Mouse (Mus musculus) heart, postnatal 0 days (tissue): ENCODE results near the gene Mrvi1. TPM values are rescaled to one million over a fixed set of nuclear protein-coding genes. Genes with fewer than 3 reads are reported as not detected.

Source experiments
- ATAC-seq: fragments of 200-750 bp; cut with Nextera tagmentation; 2 replicates; pipeline ENCODE4 v1.8.0; 2017; ENCODE audit warnings: low read depth, moderate number of reproducible peaks, moderate library complexity; ENCODE audit not compliant: insufficient read depth
- DNase-seq: peaks from one replicate; pipeline ENCODE4 v3.0.0-alpha.2; 2016; ENCODE audit warnings: low spot score
- H3K27ac ChIP-seq: fragments of 300-500 bp; sonication (generic); 2 replicates; pipeline ENCODE4 v1.5.1; 2014; ENCODE audit warnings: low read depth, mild to moderate bottlenecking
- H3K27me3 ChIP-seq: fragments of 300-500 bp; sonication (generic); 2 replicates; pipeline ENCODE4 v1.6.1; 2014; ENCODE audit warnings: low read length, mixed read lengths; ENCODE audit not compliant: control insufficient read depth, insufficient read depth
- H3K36me3 ChIP-seq: fragments of 300-500 bp; sonication (generic); replicated peaks from 2 replicates; pipeline ENCODE4 v1.6.1; 2014; ENCODE audit warnings: low read length, mixed read lengths; ENCODE audit not compliant: control insufficient read depth, insufficient read depth
- H3K4me1 ChIP-seq: fragments of 300-500 bp; sonication (generic); 2 replicates; pipeline ENCODE4 v1.6.1; 2014; ENCODE audit warnings: antibody characterized with exemption; ENCODE audit not compliant: control insufficient read depth, insufficient read depth
- H3K4me2 ChIP-seq: fragments of 300-500 bp; sonication (generic); 2 replicates; pipeline ENCODE4 v1.6.1; 2014; ENCODE audit warnings: low read depth, mild to moderate bottlenecking, low read length, moderate library complexity
- H3K4me3 ChIP-seq: fragments of 300-500 bp; sonication (generic); 2 replicates; pipeline ENCODE4 v1.5.1; 2014; ENCODE audit warnings: low read depth, low read length
- H3K9ac ChIP-seq: fragments of 300-500 bp; sonication (generic); replicated peaks from 2 replicates; pipeline ENCODE4 v1.6.1; 2014; ENCODE audit warnings: low read depth, low read length, mixed read lengths
- H3K9me3 ChIP-seq: fragments of 300-500 bp; sonication (generic); replicated peaks from 2 replicates; pipeline ENCODE4 v1.6.1; 2016; ENCODE audit warnings: low read length; ENCODE audit not compliant: control insufficient read depth
- CTCF ChIP-seq: IDR thresholded peaks from 2 replicates; pipeline ENCODE4 v1.5.1; 2016; ENCODE audit warnings: antibody characterized with exemption, control low read depth, low read depth
- EP300 ChIP-seq: IDR thresholded peaks from 2 replicates; pipeline ENCODE4 v1.6.1; 2016; ENCODE audit warnings: antibody characterized with exemption, low read depth
- WGBS: fragments of 180-500 bp; shearing (Covaris S2); extraction: QIAGEN DNeasy Blood & Tissue Kit; methylation state at CpG from one replicate; pipeline ENCODE4 v1.1.7; 2014; 5-methylcytosine and 5-hydroxymethylcytosine counted together
- polyA plus RNA-seq: library from polyadenylated mRNA; unstranded; fragments of >200 nt; fragmentation: Nextera tagmentation; extraction: Ambion mirVana; gene quantifications from 2 replicates; pipeline ENCODE4 v1.2.1, GENCODE M21; 2015
- total RNA-seq: library from RNA; depleted of rRNA; stranded (reverse); fragments of >200 nt; gene quantifications from 2 replicates; pipeline ENCODE4 v1.2.3, GENCODE M21; 2014; ENCODE audit warnings: low replicate concordance

Mrvi1 gene
- total and polyA plus RNA-seq, 2 experiments from 2014 or later: 3.1 to 7.6 TPM

DNA sequence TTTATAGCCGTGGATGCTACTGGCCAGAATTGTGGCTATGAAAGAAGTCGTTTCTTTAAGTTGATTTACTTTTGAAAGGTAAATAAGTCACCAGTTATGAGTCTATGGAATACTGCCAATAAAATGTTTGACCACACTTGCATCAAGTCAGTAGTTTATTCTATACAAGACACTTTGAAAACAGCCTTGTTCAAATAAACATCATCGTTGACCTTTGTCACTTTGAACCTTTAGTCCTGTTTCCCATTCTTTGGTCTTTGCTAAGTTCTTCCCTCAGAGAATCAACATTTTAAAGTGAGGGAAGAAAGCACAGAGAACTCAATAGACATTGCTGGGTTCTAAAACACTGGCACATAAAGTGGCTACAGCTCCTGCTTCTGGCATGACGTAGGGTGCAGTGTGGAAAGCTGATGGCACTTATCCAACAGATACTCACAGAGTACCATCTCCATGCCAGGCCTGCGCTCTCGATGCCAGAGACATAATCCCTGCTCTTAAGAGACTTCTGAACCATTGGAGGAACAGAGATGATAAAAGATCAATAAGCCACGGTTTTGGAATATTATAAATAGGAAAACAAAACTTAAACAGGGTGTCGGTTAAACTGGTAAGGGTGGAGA lies 127.2 kb downstream of the Mrvi1 start:
- no peaks in the 10 kb centered on the region for H3K27me3 ChIP-seq
- ATAC-seq: peak; percentile 60
- H3K9ac ChIP-seq: no peak overlapping the region
- no peak overlapping the region for H3K4me2 ChIP-seq
- H3K9me3 ChIP-seq: no peaks in the 10 kb centered on the region
- H3K27ac ChIP-seq: no peak overlapping the region
- H3K4me1 ChIP-seq: peaks cover 4% of the 10 kb centered on the region; the same call in 1 of the 2 replicates
- no peak for TF ChIP-seq EP300
- TF ChIP-seq CTCF: no peak
- no peaks in the 10 kb centered on the region for H3K36me3 ChIP-seq
- peak; percentile 60 for DNase-seq
- 55% methylated on average over 8 of the region's 8 CpGs for WGBS
- no peak overlapping the region for H3K4me3 ChIP-seq

DNA sequence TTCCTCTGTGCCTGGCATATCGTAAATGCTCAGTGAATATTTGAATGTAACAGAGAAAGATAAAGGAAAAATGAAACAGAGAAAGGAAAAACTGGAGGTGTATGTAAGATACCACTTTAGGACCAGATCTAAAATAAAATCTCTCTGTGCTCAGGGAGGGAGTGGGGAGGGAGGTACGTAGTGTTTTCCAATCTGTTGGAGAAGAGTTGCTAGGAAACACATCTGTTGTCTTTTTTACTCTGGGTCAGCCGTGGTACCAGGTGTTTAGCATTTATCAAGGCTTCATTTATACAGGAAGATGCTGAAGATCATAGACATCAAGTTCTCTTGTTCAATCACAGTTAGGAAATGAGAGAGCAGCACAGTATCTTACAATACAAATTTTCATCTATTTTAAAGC lies 127.7 kb downstream of the Mrvi1 start:
- H3K4me2 ChIP-seq: no peak overlapping the region
- no peaks in the 10 kb centered on the region for H3K9me3 ChIP-seq
- H3K36me3 ChIP-seq: no peaks in the 10 kb centered on the region
- WGBS: 64% methylated on average over 3 of the region's 3 CpGs
- H3K27me3 ChIP-seq: no peaks in the 10 kb centered on the region
- H3K9ac ChIP-seq: no peak overlapping the region
- TF ChIP-seq EP300 (no peak), CTCF (no peak)
- peaks cover 4% of the 10 kb centered on the region; the same call in 1 of the 2 replicates for H3K4me1 ChIP-seq
- DNase-seq: no peak
- no peak for ATAC-seq
- H3K27ac ChIP-seq: no peak overlapping the region
- H3K4me3 ChIP-seq: no peak overlapping the region

DNA sequence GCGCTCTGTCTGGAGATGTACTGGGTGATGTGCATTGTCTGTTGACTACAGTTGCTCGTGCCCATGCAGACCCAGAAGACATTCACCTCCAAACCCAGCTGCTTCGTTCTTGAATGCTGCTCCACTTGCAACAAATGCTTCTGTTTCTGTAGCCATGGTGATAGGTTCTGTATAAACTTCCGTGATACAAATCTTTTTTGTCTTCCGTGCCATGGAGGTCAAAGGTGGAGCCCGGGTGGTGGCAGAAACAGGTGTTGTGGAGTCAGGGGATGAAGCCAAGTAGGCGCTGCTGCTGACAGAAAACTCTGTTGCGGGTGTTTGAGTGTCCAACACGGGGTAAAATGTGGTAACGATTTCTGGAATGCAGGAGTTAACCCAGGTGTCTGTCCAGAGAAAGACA lies 128.7 kb downstream of the Mrvi1 start:
- Histone ChIP-seq H3K9me3 (no peaks in the 10 kb centered on the region), H3K4me3 (no peak overlapping the region), H3K9ac (no peak overlapping the region), H3K4me2 (no peak overlapping the region), H3K27ac (no peak overlapping the region), H3K36me3 (no peaks in the 10 kb centered on the region), H3K27me3 (no peaks in the 10 kb centered on the region), H3K4me1 (peaks cover 4% of the 10 kb centered on the region; the same call in 1 of the 2 replicates)
- no peak for ATAC-seq
- 66% methylated on average over 10 of the region's 10 CpGs for WGBS
- TF ChIP-seq EP300: no peak
- TF ChIP-seq CTCF: no peak
- no peak for DNase-seq

DNA sequence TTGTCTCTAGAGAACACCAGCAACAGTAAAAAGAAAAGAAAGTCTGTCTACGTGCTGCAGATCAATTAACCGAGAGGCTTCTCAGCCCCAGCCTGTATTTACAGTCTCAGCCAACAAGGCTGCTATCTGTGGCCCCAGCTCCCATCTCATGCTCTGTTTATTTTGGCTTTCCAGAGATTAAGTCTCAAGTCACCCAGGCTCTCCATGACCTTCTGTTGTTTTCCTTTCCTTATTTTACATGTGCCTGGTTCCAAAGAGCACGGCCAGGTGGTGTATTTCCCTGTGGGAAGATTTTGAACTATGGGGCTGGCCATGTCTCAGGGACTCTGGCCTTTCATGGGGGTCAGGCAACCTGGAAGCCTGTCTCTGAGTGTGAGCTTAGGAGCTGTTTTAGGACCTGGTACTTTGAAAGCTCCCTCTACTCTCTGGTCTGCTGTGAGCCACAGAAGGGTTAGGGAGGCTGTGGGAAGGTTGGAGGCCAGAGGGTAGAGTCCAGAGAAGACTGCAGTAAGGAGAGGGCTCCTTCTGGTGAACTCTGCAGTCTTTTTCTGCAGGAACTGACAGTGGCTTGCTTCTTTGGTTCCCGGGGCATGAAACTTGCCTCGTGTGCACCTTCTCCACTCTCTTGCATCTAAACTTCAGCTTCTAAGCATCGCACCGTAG lies 130.6 kb downstream of the Mrvi1 start:
- DNase-seq: no peak
- Histone ChIP-seq H3K27me3 (no peaks in the 10 kb centered on the region), H3K9me3 (no peaks in the 10 kb centered on the region), H3K27ac (no peak overlapping the region), H3K4me2 (no peak overlapping the region), H3K36me3 (no peaks in the 10 kb centered on the region), H3K4me3 (no peak overlapping the region), H3K9ac (no peak overlapping the region), H3K4me1 (peaks cover 4% of the 10 kb centered on the region; the same call in 1 of the 2 replicates)
- TF ChIP-seq EP300: no peak
- TF ChIP-seq CTCF: no peak
- 69% methylated on average over 7 of the region's 7 CpGs for WGBS
- ATAC-seq: no peak; the same call in 1 of the 2 replicates

DNA sequence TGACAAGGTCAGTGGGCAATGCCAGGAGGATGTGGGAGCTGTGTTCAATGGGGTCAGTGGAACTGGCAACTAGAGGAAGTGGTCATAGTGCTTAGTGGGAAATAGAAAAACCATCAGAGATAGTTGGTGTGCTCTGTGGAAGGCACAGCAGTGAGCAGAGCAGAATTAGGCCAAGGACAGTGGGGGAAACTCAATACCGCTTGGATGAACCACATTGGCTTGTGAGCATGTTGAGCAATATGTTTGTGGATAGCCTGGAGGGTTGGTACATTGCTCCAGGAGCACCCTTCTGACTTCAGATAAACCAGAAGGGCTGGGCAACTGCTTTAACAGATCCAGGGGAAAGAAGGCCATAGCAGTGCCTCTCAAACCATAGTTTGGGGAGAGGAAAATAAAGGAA lies 133.9 kb downstream of the Mrvi1 start:
- H3K27ac ChIP-seq: no peak overlapping the region
- H3K36me3 ChIP-seq: no peaks in the 10 kb centered on the region
- H3K9me3 ChIP-seq: no peaks in the 10 kb centered on the region
- H3K27me3 ChIP-seq: no peaks in the 10 kb centered on the region
- WGBS: 92% methylated on average over 1 of the region's 1 CpGs
- no peak for TF ChIP-seq CTCF
- ATAC-seq (no peak), DNase-seq (no peak)
- no peak overlapping the region for H3K4me3 ChIP-seq
- no peak overlapping the region for H3K4me2 ChIP-seq
- H3K9ac ChIP-seq: no peak overlapping the region
- peaks cover 4% of the 10 kb centered on the region for H3K4me1 ChIP-seq

DNA sequence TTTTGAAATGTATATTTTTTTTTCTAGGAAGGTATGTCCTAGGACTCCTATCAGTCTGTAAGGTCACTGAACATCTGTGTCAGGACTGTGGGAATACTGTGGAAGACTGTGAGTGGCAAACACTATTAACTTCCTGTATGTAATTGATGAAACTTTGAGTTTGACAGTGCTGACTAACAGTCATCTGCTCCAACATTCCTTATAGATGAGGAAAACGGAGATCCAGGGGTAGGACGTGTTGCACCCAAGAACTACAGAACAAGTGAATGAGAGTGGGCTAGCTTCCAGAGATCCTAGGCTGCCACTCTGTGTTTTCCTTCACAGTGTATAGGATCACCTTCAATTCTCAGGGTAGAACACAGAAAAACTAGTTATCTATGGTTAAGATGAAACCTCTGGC lies 134.9 kb downstream of the Mrvi1 start:
- H3K4me2 ChIP-seq: no peak overlapping the region
- WGBS: 52% methylated on average over 2 of the region's 2 CpGs
- no peaks in the 10 kb centered on the region for H3K36me3 ChIP-seq
- H3K27me3 ChIP-seq: no peaks in the 10 kb centered on the region
- no peak overlapping the region for H3K4me3 ChIP-seq
- no peak overlapping the region for H3K27ac ChIP-seq
- peaks cover 6% of the 10 kb centered on the region for H3K4me1 ChIP-seq
- DNase-seq (no peak), ATAC-seq (no peak)
- TF ChIP-seq EP300 (no peak), CTCF (no peak)
- no peaks in the 10 kb centered on the region for H3K9me3 ChIP-seq
- no peak overlapping the region for H3K9ac ChIP-seq
